Mouse (Mus musculus) heart, embryonic 16.5 days (tissue): Measurements from ENCODE around the gene Aatk. TPM values are rescaled to one million over a fixed set of nuclear protein-coding genes. Genes with fewer than 3 reads are reported as not detected.
A peak's percentile ranks its signal among the peaks of the same experiment; 100 is the strongest.

Experiments
- ATAC-seq: fragments of 200-750 bp; cut with Nextera tagmentation; replicated peaks from 2 replicates; pipeline ENCODE4 v1.8.0; 2017; ENCODE audit warnings: moderate number of reproducible peaks; ENCODE audit not compliant: insufficient read depth, low FRiP score; ENCODE audit errors: extremely low read depth
- H3K27ac ChIP-seq: fragments of 300-500 bp; sonication (generic); 2 replicates; pipeline ENCODE4 v1.5.1; 2014; ENCODE audit warnings: mild to moderate bottlenecking, low read length, control low read depth, moderate library complexity
- H3K27me3 ChIP-seq: fragments of 300-500 bp; sonication (generic); 2 replicates; pipeline ENCODE4 v1.6.1; 2014; ENCODE audit warnings: low read length, mixed read lengths; ENCODE audit not compliant: control insufficient read depth, insufficient read depth
- H3K36me3 ChIP-seq: fragments of 300-500 bp; sonication (generic); 2 replicates; pipeline ENCODE4 v1.6.1; 2014; ENCODE audit not compliant: control insufficient read depth, insufficient read depth
- H3K4me1 ChIP-seq: fragments of 300-500 bp; sonication (generic); 2 replicates; pipeline ENCODE4 v1.6.1; 2014; ENCODE audit warnings: low read length, mixed read lengths; ENCODE audit not compliant: control insufficient read depth, insufficient read depth
- H3K4me2 ChIP-seq: fragments of 300-500 bp; sonication (generic); 2 replicates; pipeline ENCODE4 v1.6.1; 2014; ENCODE audit warnings: low read depth, mild to moderate bottlenecking, control low read depth, low read length
- H3K4me3 ChIP-seq: fragments of 300-500 bp; sonication (generic); 2 replicates; pipeline ENCODE4 v1.5.1; 2014; ENCODE audit warnings: mild to moderate bottlenecking, control low read depth, low read length
- H3K9ac ChIP-seq: fragments of 300-500 bp; sonication (generic); 2 replicates; pipeline ENCODE4 v1.6.1; 2014; ENCODE audit warnings: low read length, control low read depth
- H3K9me3 ChIP-seq: fragments of 300-500 bp; sonication (generic); replicated peaks from 2 replicates; pipeline ENCODE4 v1.6.1; 2016; ENCODE audit warnings: low read length; ENCODE audit not compliant: control insufficient read depth
- WGBS: fragments of 180-500 bp; shearing (Covaris S2); extraction: QIAGEN DNeasy Blood & Tissue Kit; methylation state at CpG from one replicate; pipeline ENCODE4 v1.1.7; 2014; 5-methylcytosine and 5-hydroxymethylcytosine counted together
- polyA plus RNA-seq: library from polyadenylated mRNA; unstranded; fragments of >200 nt; fragmentation: Nextera tagmentation; extraction: Ambion mirVana; gene quantifications from 2 replicates; pipeline ENCODE4 v1.2.1, GENCODE M21; 2015

The Aatk gene
- polyA plus RNA-seq, 1 experiment from 2014 or later: 1.3 TPM

- ATAC-seq: peak; percentile 20; the same call in 1 of the 2 replicates
- Histone ChIP-seq H3K36me3 (0 out of 2 replicates have a peak, but pooled peaks cover 3% of the 10 kb centered on the region), H3K27me3 (no peaks in the 10 kb centered on the region), H3K9me3 (no peaks in the 10 kb centered on the region), H3K9ac (no peak overlapping the region), H3K4me2 (peak overlapping the region; percentile 34; the same call in 1 of the 2 replicates), H3K4me3 (no peak overlapping the region), H3K4me1 (peaks cover 20% of the 10 kb centered on the region), H3K27ac (no peak overlapping the region)
- WGBS: 52% methylated on average over 10 of the region's 10 CpGs
Measured at GRCm38 (mm10) chr11:119990658-119991337, 56.2 kb downstream of the Aatk start.

DNA sequence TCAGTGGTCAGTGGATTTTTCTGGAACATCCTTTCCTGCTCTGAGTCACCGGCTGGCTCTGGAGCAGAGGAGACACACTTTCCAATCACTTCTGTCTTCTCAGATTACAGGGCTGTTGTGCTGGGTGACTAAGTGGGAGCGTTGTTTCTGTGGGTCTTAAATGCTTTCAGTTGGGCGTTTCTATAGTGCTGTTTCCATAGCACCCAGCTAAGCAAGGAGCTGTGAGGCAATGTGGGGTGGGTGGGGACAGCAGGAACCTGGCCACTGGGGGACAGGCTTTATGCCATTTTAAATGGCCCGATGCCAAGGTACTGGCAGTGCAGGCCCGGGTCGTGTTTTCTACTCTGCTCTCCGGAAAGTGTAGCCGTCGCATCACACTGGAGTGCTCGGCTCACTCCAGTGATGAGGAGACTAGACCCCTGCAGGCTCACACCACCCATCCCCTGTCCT is 57.8 kb downstream of the Aatk start:
- Histone ChIP-seq H3K9ac (no peak overlapping the region), H3K4me3 (no peak overlapping the region), H3K9me3 (no peaks in the 10 kb centered on the region), H3K36me3 (no peaks in the 10 kb centered on the region), H3K27me3 (no peaks in the 10 kb centered on the region), H3K27ac (peak overlapping the region; percentile 43), H3K4me1 (peaks cover 20% of the 10 kb centered on the region), H3K4me2 (0 out of 2 replicates have a peak overlapping the region, but pooled peaks have one; percentile 16)
- ATAC-seq: peak; percentile 52
- 15% methylated on average over 10 of the region's 10 CpGs for WGBS

DNA sequence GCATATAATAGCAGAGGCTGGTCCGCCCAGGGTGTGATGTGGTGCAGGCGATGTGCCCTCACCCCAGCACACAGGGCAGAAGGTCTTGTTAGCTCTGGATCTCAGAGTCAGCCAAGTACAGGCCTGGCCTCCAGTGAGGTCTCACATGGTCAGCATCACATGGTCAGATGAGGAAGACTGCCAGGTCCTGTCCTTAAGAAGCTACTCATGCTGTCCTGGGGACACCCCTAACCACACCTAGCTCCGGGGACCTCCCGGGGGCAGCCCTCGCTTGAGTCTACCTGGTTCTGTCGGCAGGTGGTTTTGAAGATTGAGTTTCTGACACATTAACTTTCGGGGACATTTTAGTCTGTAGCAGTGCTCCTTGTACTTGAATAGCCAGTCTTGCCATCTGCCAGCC is 58.6 kb downstream of the Aatk start:
- H3K9ac ChIP-seq: no peak overlapping the region

DNA sequence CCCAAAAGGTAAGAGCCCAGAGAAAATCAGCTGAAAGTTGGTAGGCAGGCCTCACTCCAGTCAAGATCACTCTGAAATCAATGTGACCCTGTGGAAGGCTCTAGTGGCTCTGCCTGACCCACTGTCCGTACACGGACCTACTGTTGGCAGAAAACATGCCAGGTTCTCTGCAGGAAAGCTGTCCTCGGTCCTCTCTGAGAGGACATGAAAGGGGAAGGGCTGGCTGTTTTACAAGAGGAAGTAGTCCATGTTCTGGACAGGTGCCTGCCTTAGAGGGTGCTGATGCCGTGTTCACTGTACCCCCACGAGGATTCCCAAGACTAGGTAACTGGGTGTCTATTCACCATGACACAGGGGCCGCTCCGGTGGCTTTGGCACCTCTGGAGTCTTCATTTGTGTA is 59.1 kb downstream of the Aatk start:
- H3K9me3 ChIP-seq: no peaks in the 10 kb centered on the region
- no peaks in the 10 kb centered on the region for H3K27me3 ChIP-seq
- no peak overlapping the region for H3K4me3 ChIP-seq
- H3K4me2 ChIP-seq: no peak overlapping the region
- no peak overlapping the region for H3K9ac ChIP-seq
- no peak overlapping the region for H3K27ac ChIP-seq
- ATAC-seq: no peak
- no peaks in the 10 kb centered on the region for H3K36me3 ChIP-seq
- whole genome bisulfite sequencing: 81% methylated on average over 7 of the region's 7 CpGs
- peaks cover 24% of the 10 kb centered on the region for H3K4me1 ChIP-seq

More for the DNA sequence above, 58.6 kb downstream of the Aatk start:
- Histone ChIP-seq H3K4me2 (no peak overlapping the region), H3K4me1 (peaks cover 20% of the 10 kb centered on the region), H3K36me3 (no peaks in the 10 kb centered on the region), H3K27me3 (no peaks in the 10 kb centered on the region), H3K9me3 (no peaks in the 10 kb centered on the region), H3K4me3 (no peak overlapping the region), H3K27ac (no peak overlapping the region; the same call in 1 of the 2 replicates)
- no peak for ATAC-seq
- 87% methylated on average over 7 of the region's 7 CpGs for WGBS

- H3K9me3 ChIP-seq: no peaks in the 10 kb centered on the region
- H3K27ac ChIP-seq: no peak overlapping the region
- H3K4me2 ChIP-seq: no peak overlapping the region
- no peak overlapping the region for H3K9ac ChIP-seq
- 77% methylated on average over 9 of the region's 9 CpGs for WGBS
- H3K27me3 ChIP-seq: no peaks in the 10 kb centered on the region
- no peaks in the 10 kb centered on the region for H3K36me3 ChIP-seq
- no peak for ATAC-seq
- no peak overlapping the region for H3K4me3 ChIP-seq
- peaks cover 25% of the 10 kb centered on the region for H3K4me1 ChIP-seq
Measured at GRCm38 (mm10) chr11:119986751-119987425, 60.1 kb downstream of the Aatk start.

- WGBS: 85% methylated on average over 2 of the region's 2 CpGs
- Histone ChIP-seq H3K4me1 (peaks cover 5% of the 10 kb centered on the region; the same call in 1 of the 2 replicates), H3K4me3 (no peak overlapping the region), H3K27me3 (no peaks in the 10 kb centered on the region), H3K9ac (no peak overlapping the region), H3K9me3 (no peaks in the 10 kb centered on the region), H3K4me2 (no peak overlapping the region), H3K27ac (no peak overlapping the region), H3K36me3 (peaks cover 3% of the 10 kb centered on the region; the same call in 1 of the 2 replicates)
- ATAC-seq: no peak
Measured at GRCm38 (mm10) chr11:119983151-119983550, 63.8 kb downstream of the Aatk start.

DNA sequence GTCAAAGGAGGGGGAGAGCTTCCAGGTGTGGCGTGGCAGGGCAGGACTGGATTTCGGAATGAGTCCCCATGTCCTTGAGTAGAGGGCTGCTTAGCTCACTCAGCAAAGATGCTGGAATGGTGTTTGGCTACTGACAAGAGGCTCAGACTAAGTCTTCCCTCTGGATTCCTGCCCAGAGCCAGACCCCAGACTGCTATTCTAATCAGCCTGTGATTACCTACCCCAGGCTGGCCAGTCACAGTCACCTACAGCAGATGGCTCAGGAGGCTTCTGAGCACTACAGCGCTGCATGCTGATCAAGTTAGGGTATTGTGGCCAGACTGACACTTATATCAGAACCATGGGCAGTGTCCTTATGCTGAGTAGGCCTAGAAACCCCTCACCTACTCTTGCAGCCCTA is 64.7 kb downstream of the Aatk start:
- H3K27me3 ChIP-seq: no peaks in the 10 kb centered on the region
- peaks cover 5% of the 10 kb centered on the region; the same call in 1 of the 2 replicates for H3K4me1 ChIP-seq
- no peak overlapping the region for H3K4me3 ChIP-seq
- WGBS: 69% methylated on average over 3 of the region's 3 CpGs
- H3K36me3 ChIP-seq: peaks cover 3% of the 10 kb centered on the region; the same call in 1 of the 2 replicates
- no peaks in the 10 kb centered on the region for H3K9me3 ChIP-seq
- H3K4me2 ChIP-seq: no peak overlapping the region
- H3K9ac ChIP-seq: no peak overlapping the region
- no peak overlapping the region for H3K27ac ChIP-seq
- no peak for ATAC-seq

- H3K4me1 ChIP-seq: peaks cover 5% of the 10 kb centered on the region; the same call in 1 of the 2 replicates
- H3K9ac ChIP-seq: no peak overlapping the region
- ATAC-seq: no peak
- no peaks in the 10 kb centered on the region for H3K9me3 ChIP-seq
- H3K27me3 ChIP-seq: no peaks in the 10 kb centered on the region
- WGBS: 61% methylated on average over 3 of the region's 3 CpGs
- peaks cover 3% of the 10 kb centered on the region; the same call in 1 of the 2 replicates for H3K36me3 ChIP-seq
- no peak overlapping the region for H3K4me3 ChIP-seq
- H3K27ac ChIP-seq: no peak overlapping the region
- no peak overlapping the region for H3K4me2 ChIP-seq
Measured at GRCm38 (mm10) chr11:119981769-119982168, 65.2 kb downstream of the Aatk start.
